Mouse (Mus musculus): Measurements from ENCODE around the gene Mfsd4b3. TPM values are rescaled to one million over a fixed set of nuclear protein-coding genes. Genes with fewer than 3 reads are reported as not detected.
"Not testable (repeated sequence)": the region's sequence is repeated elsewhere in the genome, so short reads cannot be mapped to it uniquely, and the experiment has no call there.

The Mfsd4b3 gene
- 0.22 TPM in 1 of 2 replicates, not detected in the other for polyA plus RNA-seq (2015; fragmentation: Nextera tagmentation; extraction: Ambion mirVana)

- H3K4me1 ChIP-seq = peaks cover 11% of the 10 kb centered on the region
- ATAC-seq (ENCODE audit: low FRiP score) = peak; percentile 99
- WGBS = under 1% methylated on average over 38 of the region's 38 CpGs
- H3K9ac ChIP-seq (replicated peaks) = peak within 1 kb of the TSS; percentile 47
- no peaks in the 10 kb centered on the region for H3K36me3 ChIP-seq
- H3K27ac ChIP-seq (replicated peaks) = 0 out of 2 replicates have a peak within 1 kb of the TSS, but pooled peaks have one; percentile 6
- peak within 1 kb of the TSS; percentile 50 for H3K4me3 ChIP-seq (replicated peaks)
- no peaks in the 10 kb centered on the region for H3K9me3 ChIP-seq (replicated peaks)
- H3K27me3 ChIP-seq (replicated peaks) = no peaks in the 10 kb centered on the region; the same call in 1 of the 2 replicates
- peak within 1 kb of the TSS; percentile 96 for H3K4me2 ChIP-seq
Observed at GRCm38 (mm10) chr10:39959761-39960440, at the start of gene Mfsd4b3. Gene Mfsd4b3, minus strand, starts transcription at chr10:39960153.

- ATAC-seq (ENCODE audit: low FRiP score) = no peak
- H3K4me3 ChIP-seq (replicated peaks) = no peak overlapping the region
- no peaks in the 10 kb centered on the region for H3K36me3 ChIP-seq
- no peak overlapping the region for H3K27ac ChIP-seq (replicated peaks)
- WGBS = 90% methylated on average over 11 of the region's 11 CpGs
- no peaks in the 10 kb centered on the region for H3K27me3 ChIP-seq (replicated peaks)
- no peaks in the 10 kb centered on the region for H3K9me3 ChIP-seq (replicated peaks)
- no peak overlapping the region for H3K4me2 ChIP-seq
- H3K9ac ChIP-seq (replicated peaks) = no peak overlapping the region
- H3K4me1 ChIP-seq = 0 out of 2 replicates have a peak, but pooled peaks cover 2% of the 10 kb centered on the region
Observed at GRCm38 (mm10) chr10:40009591-40009990, 49.6 kb upstream of the Mfsd4b3 start.

GRCm38 (mm10) chr10:40008847-40009246 lies 48.9 kb upstream of the Mfsd4b3 start:
- not testable (repeated sequence) for ATAC-seq (ENCODE audit: low FRiP score); H3K27ac ChIP-seq (replicated peaks); H3K9ac ChIP-seq (replicated peaks); H3K9me3 ChIP-seq (replicated peaks); H3K27me3 ChIP-seq (replicated peaks); H3K4me1 ChIP-seq; H3K4me3 ChIP-seq (replicated peaks); H3K36me3 ChIP-seq; H3K4me2 ChIP-seq
- WGBS = 72% methylated on average over 4 of the region's 4 CpGs

GRCm38 (mm10) chr10:40007953-40008352 lies 48.0 kb upstream of the Mfsd4b3 start:
- no peak overlapping the region for H3K27ac ChIP-seq (replicated peaks)
- no peak overlapping the region for H3K4me2 ChIP-seq
- H3K9ac ChIP-seq (replicated peaks) = no peak overlapping the region
- WGBS = 91% methylated on average over 4 of the region's 4 CpGs
- no peak overlapping the region for H3K4me3 ChIP-seq (replicated peaks)
- H3K9me3 ChIP-seq (replicated peaks) = no peaks in the 10 kb centered on the region
- ATAC-seq (ENCODE audit: low FRiP score) = no peak
- no peaks in the 10 kb centered on the region for H3K27me3 ChIP-seq (replicated peaks)
- H3K4me1 ChIP-seq = 0 out of 2 replicates have a peak, but pooled peaks cover 2% of the 10 kb centered on the region
- H3K36me3 ChIP-seq = no peaks in the 10 kb centered on the region

DNA sequence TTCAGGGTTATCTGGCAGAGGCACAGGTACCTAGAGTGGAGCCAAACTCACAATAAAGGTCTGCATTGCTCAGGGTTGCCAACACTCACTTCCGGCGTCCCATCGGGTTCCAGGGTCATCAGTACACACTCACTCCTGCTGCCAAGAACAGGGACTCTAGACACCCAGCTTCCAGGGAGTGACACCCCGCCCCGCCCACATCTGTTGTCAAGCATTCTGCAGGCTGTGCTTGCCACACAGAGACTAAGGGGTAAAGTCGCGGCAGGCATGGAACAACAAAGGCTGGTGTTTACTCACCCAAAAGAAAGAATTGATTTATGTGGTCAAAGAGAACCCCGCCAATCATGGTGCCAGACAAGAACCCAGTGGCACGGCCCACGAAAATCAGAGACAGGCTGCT lies 47.0 kb upstream of the Mfsd4b3 start:
- H3K9me3 ChIP-seq (replicated peaks) = no peaks in the 10 kb centered on the region
- no peak overlapping the region for H3K4me2 ChIP-seq
- H3K27me3 ChIP-seq (replicated peaks) = no peaks in the 10 kb centered on the region
- H3K27ac ChIP-seq (replicated peaks) = no peak overlapping the region
- H3K36me3 ChIP-seq = no peaks in the 10 kb centered on the region
- no peak overlapping the region for H3K4me3 ChIP-seq (replicated peaks)
- H3K9ac ChIP-seq (replicated peaks) = no peak overlapping the region
- 0 out of 2 replicates have a peak, but pooled peaks cover 2% of the 10 kb centered on the region for H3K4me1 ChIP-seq
- WGBS = 58% methylated on average over 10 of the region's 10 CpGs
- ATAC-seq (ENCODE audit: low FRiP score) = no peak

DNA sequence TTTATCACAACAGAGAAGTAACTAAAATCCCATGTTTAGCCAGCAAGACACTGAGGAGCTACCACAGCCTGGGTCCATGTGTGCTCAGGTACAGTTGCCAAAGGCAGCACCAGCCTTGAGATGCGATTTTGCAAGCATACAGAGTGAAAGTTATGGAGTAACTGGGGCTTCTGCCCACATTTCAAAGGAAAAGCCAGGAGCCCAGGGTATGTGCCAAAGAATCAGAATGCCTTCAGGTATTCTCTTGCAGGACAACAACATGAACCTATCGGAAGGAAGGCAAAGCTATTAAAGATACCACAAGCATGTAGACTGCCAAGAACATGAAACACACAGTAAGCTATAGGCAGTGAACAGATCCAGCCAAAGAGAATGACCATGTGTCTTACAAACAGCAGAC lies 40.8 kb upstream of the Mfsd4b3 start:
- 91% methylated on average over 2 of the region's 2 CpGs for WGBS
- Histone ChIP-seq H3K4me3 (replicated peaks) (no peak overlapping the region), H3K9ac (replicated peaks) (no peak overlapping the region), H3K36me3 (no peaks in the 10 kb centered on the region), H3K9me3 (replicated peaks) (no peaks in the 10 kb centered on the region), H3K4me1 (0 out of 2 replicates have a peak, but pooled peaks cover 2% of the 10 kb centered on the region), H3K27ac (replicated peaks) (no peak overlapping the region), H3K27me3 (replicated peaks) (no peaks in the 10 kb centered on the region), H3K4me2 (no peak overlapping the region)
- no peak for ATAC-seq (ENCODE audit: low FRiP score)

GRCm38 (mm10) chr10:39991155-39991554 lies 31.2 kb upstream of the Mfsd4b3 start:
- Histone ChIP-seq H3K4me1 (no peaks in the 10 kb centered on the region), H3K36me3 (no peaks in the 10 kb centered on the region), H3K4me3 (replicated peaks) (no peak overlapping the region), H3K27ac (replicated peaks) (no peak overlapping the region), H3K27me3 (replicated peaks) (no peaks in the 10 kb centered on the region), H3K9ac (replicated peaks) (no peak overlapping the region), H3K9me3 (replicated peaks) (0 out of 2 replicates have a peak, but pooled peaks cover 7% of the 10 kb centered on the region), H3K4me2 (no peak overlapping the region)
- ATAC-seq (ENCODE audit: low FRiP score) = no peak
- WGBS = 87% methylated on average over 4 of the region's 4 CpGs

GRCm38 (mm10) chr10:39986466-39986865 lies 26.5 kb upstream of the Mfsd4b3 start, which contains the start of gene Mfsd4b5:
Gene Mfsd4b5, minus strand, starts transcription at chr10:39986646.
- Histone ChIP-seq H3K27ac (replicated peaks) (no peak within 1 kb of the TSS), H3K36me3 (no peaks in the 10 kb centered on the region), H3K4me3 (replicated peaks) (no peak within 1 kb of the TSS), H3K4me1 (no peaks in the 10 kb centered on the region), H3K4me2 (no peak within 1 kb of the TSS), H3K9me3 (replicated peaks) (no peaks in the 10 kb centered on the region), H3K9ac (replicated peaks) (no peak within 1 kb of the TSS), H3K27me3 (replicated peaks) (no peaks in the 10 kb centered on the region)
- 96% methylated on average over 12 of the region's 12 CpGs for WGBS
- ATAC-seq (ENCODE audit: low FRiP score) = no peak; the same call in 1 of the 2 replicates

DNA sequence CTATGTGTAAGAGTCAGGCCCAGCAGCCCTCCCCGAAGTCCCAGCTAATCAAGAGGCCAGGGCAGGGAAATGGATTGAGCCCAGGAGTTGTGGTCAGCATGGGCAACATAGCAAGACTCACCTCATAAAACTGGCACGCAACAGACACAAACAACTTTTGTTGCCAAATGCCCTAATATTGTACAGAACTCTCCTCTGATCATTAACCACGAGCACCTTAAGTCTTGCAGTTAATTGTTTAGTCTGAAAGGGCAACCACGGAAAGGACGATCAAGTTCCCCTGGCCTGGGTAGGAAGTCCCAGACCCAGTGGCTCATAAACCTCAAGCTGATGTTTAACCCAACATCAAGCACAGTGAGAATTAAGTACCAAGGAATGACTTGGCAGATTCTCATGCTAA lies 22.7 kb upstream of the Mfsd4b3 start:
- 50% methylated on average over 5 of the region's 5 CpGs for WGBS
- H3K27ac ChIP-seq (replicated peaks) = no peak overlapping the region
- ATAC-seq (ENCODE audit: low FRiP score) = no peak
- H3K4me2 ChIP-seq = no peak overlapping the region
- no peaks in the 10 kb centered on the region for H3K36me3 ChIP-seq
- peaks cover 7% of the 10 kb centered on the region; the same call in 1 of the 2 replicates for H3K9me3 ChIP-seq (replicated peaks)
- H3K27me3 ChIP-seq (replicated peaks) = no peaks in the 10 kb centered on the region
- no peak overlapping the region for H3K4me3 ChIP-seq (replicated peaks)
- H3K9ac ChIP-seq (replicated peaks) = no peak overlapping the region
- H3K4me1 ChIP-seq = no peaks in the 10 kb centered on the region

DNA sequence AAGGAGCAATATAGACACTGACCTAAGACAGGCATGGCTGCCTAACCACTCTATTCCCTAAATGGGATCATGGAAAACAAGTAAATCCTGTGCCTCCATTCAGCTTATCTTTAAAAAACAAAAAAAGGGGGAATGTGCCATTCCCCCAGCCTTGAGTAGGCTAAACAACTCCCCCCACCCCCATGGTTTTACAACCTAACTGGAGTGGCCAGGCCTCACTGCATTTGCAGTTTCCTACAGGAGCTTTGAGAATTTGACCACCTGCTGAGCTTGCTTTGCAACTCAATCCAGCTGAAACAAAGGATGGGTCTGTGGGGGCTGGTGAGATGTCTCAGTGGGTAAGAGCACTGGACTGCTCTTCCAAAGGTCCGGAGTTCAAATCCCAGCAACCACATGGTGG lies 18.3 kb upstream of the Mfsd4b3 start:
- Histone ChIP-seq H3K9ac (replicated peaks) (no peak overlapping the region), H3K27me3 (replicated peaks) (no peaks in the 10 kb centered on the region), H3K9me3 (replicated peaks) (peaks cover 7% of the 10 kb centered on the region; the same call in 1 of the 2 replicates), H3K4me2 (no peak overlapping the region), H3K4me1 (no peaks in the 10 kb centered on the region), H3K36me3 (no peaks in the 10 kb centered on the region), H3K4me3 (replicated peaks) (no peak overlapping the region), H3K27ac (replicated peaks) (no peak overlapping the region)
- 95% methylated on average over 1 of the region's 1 CpGs for WGBS
- no peak for ATAC-seq (ENCODE audit: low FRiP score)

- peaks cover 7% of the 10 kb centered on the region; the same call in 1 of the 2 replicates for H3K9me3 ChIP-seq (replicated peaks)
- no peak overlapping the region for H3K27ac ChIP-seq (replicated peaks)
- 97% methylated on average over 4 of the region's 4 CpGs for WGBS
- no peak overlapping the region for H3K9ac ChIP-seq (replicated peaks)
- ATAC-seq (ENCODE audit: low FRiP score) = no peak
- H3K36me3 ChIP-seq = no peaks in the 10 kb centered on the region
- no peak overlapping the region for H3K4me3 ChIP-seq (replicated peaks)
- H3K27me3 ChIP-seq (replicated peaks) = no peaks in the 10 kb centered on the region
- H3K4me1 ChIP-seq = no peaks in the 10 kb centered on the region
- no peak overlapping the region for H3K4me2 ChIP-seq
Observed at GRCm38 (mm10) chr10:39977346-39977745, 17.4 kb upstream of the Mfsd4b3 start.

- ATAC-seq (ENCODE audit: low FRiP score) = no peak
- no peak overlapping the region for H3K27ac ChIP-seq (replicated peaks)
- H3K4me3 ChIP-seq (replicated peaks) = no peak overlapping the region
- H3K9ac ChIP-seq (replicated peaks) = no peak overlapping the region
- H3K9me3 ChIP-seq (replicated peaks) = peaks cover 7% of the 10 kb centered on the region; the same call in 1 of the 2 replicates
- 49% methylated on average over 2 of the region's 2 CpGs for WGBS
- H3K4me2 ChIP-seq = no peak overlapping the region
- H3K27me3 ChIP-seq (replicated peaks) = no peaks in the 10 kb centered on the region
- no peaks in the 10 kb centered on the region for H3K4me1 ChIP-seq
- no peaks in the 10 kb centered on the region for H3K36me3 ChIP-seq
Observed at GRCm38 (mm10) chr10:39975771-39976170, 15.8 kb upstream of the Mfsd4b3 start.
